Mouse (Mus musculus) T-cell, adult 2 months (primary cell): ENCODE results near the gene Olfr1164.

Experiments
- DNase-seq: peaks from one replicate; pipeline ENCODE4 v3.0.0; 2022; ENCODE audit warnings: low spot score

The Olfr1164 gene

GRCm38 (mm10) chr2:88093866-88094265 lies at the start of gene Olfr1164:
Gene Olfr1164, minus strand, starts transcription at chr2:88093966.
- no peak for DNase-seq

GRCm38 (mm10) chr2:88128172-88128571 lies 34.4 kb upstream of the Olfr1164 start, which contains the start of gene Olfr1166:
Gene Olfr1166, minus strand, starts transcription at chr2:88128272.
- DNase-seq = no peak

- no peak for DNase-seq
These were observed 22.0 kb downstream of the Olfr1164 start, which contains the start of gene Olfr1163 for GRCm38 (mm10) chr2:88071730-88072129. Gene Olfr1163, minus strand, starts transcription at chr2:88071830.

GRCm38 (mm10) chr2:88063587-88063986 lies 30.2 kb downstream of the Olfr1164 start:
- DNase-seq = no peak

- no peak for DNase-seq
These were observed 42.7 kb downstream of the Olfr1164 start, which contains the start of gene Olfr1162 for GRCm38 (mm10) chr2:88051029-88051428. Gene Olfr1162, minus strand, starts transcription at chr2:88051129.
